Mouse (Mus musculus): ENCODE data around the gene Leng8. TPM values are rescaled to one million over a fixed set of nuclear protein-coding genes. Genes with fewer than 3 reads are reported as not detected.
A peak's percentile ranks its signal among the peaks of the same experiment; 100 is the strongest.

Gene Leng8
- polyA plus RNA-seq, 1 experiment: 225 TPM

DNA sequence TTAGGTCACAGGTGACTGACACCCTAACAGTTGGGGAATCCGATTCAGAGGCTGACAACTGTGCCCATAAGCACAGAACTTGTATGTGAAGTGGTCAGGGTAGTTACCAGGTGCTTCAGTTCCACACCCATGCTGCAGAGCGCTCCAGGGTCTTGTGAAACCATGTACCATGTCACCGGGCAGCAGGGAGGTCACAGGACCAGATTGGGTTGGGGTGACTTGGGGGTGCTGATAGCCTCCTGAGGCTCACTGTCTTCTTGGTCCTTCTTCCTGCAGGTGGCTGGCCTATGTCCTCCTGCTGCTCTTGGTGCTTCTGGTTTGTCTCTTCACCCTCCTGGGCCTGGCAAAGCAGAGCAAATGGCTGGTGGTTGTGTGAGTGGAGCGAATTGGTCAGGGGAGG lies 8.9 kb upstream of the Leng8 start:
- Histone ChIP-seq H3K27ac (ENCODE audit: insufficient read depth, low read depth, low read length) (no peak overlapping the region), H3K27me3 (replicated peaks; ENCODE audit: control insufficient read depth, insufficient read depth, low read length) (no peaks in the 10 kb centered on the region), H3K4me3 (ENCODE audit: insufficient read depth, low read depth, low read length) (no peak overlapping the region), H3K4me1 (ENCODE audit: control insufficient read depth, insufficient read depth, low read length) (no peaks in the 10 kb centered on the region), H3K36me3 (ENCODE audit: control insufficient read depth, insufficient read depth, low read length) (no peaks in the 10 kb centered on the region)
- no peak for DNase-seq
- WGBS: 93% methylated on average over 4 of the region's 4 CpGs
- TF ChIP-seq POLR2A (IDR thresholded peaks at IDR 0.05; ENCODE audit: low read depth, low read length) (no peak), CTCF (conservative IDR thresholded peaks at IDR 0.05; ENCODE audit: insufficient read depth, insufficient read length, low read depth, low read length) (no peak)

DNA sequence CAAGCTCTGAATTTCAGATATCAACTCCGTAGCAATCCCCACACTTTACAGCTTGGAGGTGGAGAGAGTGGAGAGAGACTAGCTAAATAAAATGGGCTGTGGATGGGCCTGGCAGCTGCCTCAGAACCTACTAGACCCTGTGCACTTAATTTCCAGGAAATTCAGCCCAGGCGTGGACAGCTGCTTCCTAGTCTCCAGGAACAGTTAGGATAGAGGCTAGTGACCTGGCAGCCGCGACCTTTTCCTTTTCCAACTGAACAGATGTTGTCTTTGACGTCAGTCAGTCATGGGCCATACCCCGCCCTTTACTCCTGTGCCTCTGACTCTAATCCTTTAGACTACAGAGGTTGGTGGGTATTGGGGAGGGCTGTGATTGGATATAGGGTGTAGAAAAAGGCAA lies 8.0 kb upstream of the Leng8 start:
- Histone ChIP-seq H3K4me3 (ENCODE audit: insufficient read depth, low read depth, low read length) (no peak overlapping the region), H3K27me3 (replicated peaks; ENCODE audit: control insufficient read depth, insufficient read depth, low read length) (no peaks in the 10 kb centered on the region), H3K27ac (ENCODE audit: insufficient read depth, low read depth, low read length) (no peak overlapping the region), H3K4me1 (ENCODE audit: control insufficient read depth, insufficient read depth, low read length) (no peaks in the 10 kb centered on the region), H3K36me3 (ENCODE audit: control insufficient read depth, insufficient read depth, low read length) (no peaks in the 10 kb centered on the region)
- WGBS: 51% methylated on average over 6 of the region's 6 CpGs
- TF ChIP-seq CTCF (conservative IDR thresholded peaks at IDR 0.05; ENCODE audit: insufficient read depth, insufficient read length, low read depth, low read length): no peak
- no peak for TF ChIP-seq POLR2A (IDR thresholded peaks at IDR 0.05; ENCODE audit: low read depth, low read length)
- DNase-seq: no peak

DNA sequence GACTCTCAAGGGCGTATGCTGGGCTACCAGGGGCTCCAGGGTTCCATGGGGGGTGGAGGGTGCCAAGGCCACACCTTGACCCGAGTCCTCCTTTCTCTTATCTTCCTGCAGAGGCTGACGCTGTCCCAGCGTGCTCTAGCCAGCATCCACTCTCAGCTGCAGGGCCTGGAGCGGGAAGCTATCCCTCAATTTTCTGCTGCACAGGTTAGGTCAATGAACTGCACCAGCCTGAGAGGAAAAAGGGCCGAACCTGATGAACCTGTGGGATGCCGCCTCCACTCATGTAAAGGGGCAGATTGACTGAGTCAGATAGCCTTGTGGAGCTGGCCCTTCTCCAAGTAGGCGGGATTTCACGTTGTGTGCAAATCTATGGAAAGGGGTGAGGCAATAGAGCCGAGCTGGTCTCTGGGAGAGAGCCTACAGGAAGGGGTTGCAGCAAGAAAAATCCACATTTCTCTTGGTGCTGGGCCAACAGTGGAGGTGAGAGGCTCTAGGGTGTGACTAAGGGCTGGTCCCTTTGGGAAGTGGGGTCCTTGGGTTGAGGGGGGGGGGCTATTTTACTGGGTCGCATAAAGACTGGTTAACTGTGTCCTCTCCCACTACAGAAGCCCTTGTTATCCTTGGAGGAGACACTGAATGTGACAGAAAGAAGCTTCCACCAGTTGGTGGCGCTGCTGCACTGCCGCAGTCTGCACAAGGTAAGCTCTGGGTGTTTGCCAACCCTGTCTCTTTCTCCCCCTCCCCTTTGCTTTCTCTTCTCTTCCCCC lies 6.0 kb upstream of the Leng8 start:
- Histone ChIP-seq H3K4me3 (ENCODE audit: insufficient read depth, low read depth, low read length) (no peak overlapping the region), H3K27ac (ENCODE audit: insufficient read depth, low read depth, low read length) (no peak overlapping the region), H3K36me3 (ENCODE audit: control insufficient read depth, insufficient read depth, low read length) (no peaks in the 10 kb centered on the region), H3K4me1 (ENCODE audit: control insufficient read depth, insufficient read depth, low read length) (no peaks in the 10 kb centered on the region), H3K27me3 (replicated peaks; ENCODE audit: control insufficient read depth, insufficient read depth, low read length) (no peaks in the 10 kb centered on the region)
- DNase-seq: peak; percentile 81
- WGBS: 35% methylated on average over 13 of the region's 13 CpGs
- peak; percentile 98 for TF ChIP-seq CTCF (conservative IDR thresholded peaks at IDR 0.05; ENCODE audit: insufficient read depth, insufficient read length, low read depth, low read length)
- TF ChIP-seq POLR2A (IDR thresholded peaks at IDR 0.05; ENCODE audit: low read depth, low read length): no peak

DNA sequence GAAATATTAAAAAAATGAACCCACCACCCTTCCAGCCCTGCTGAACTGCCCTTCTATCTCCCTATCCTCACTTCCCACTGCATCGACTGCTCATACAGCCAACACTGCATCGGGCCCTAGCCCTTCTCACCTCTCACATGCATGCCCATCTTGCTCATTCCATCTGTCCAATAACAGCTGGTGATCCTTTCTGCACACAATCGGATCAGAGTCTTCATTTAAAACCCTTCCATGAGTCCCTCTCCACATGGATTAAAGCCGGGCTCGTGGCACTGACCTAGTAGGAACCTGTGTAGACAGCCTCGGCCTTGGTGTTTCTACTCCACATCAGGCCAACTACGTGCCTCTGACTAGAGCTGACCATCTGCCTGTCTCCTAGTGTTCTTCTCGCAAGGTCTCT lies 4.9 kb upstream of the Leng8 start:
- H3K27ac ChIP-seq (ENCODE audit: insufficient read depth, low read depth, low read length): no peak overlapping the region
- TF ChIP-seq CTCF (conservative IDR thresholded peaks at IDR 0.05; ENCODE audit: insufficient read depth, insufficient read length, low read depth, low read length): no peak
- no peak for TF ChIP-seq POLR2A (IDR thresholded peaks at IDR 0.05; ENCODE audit: low read depth, low read length)
- 89% methylated on average over 8 of the region's 8 CpGs for WGBS
- no peak for DNase-seq
- H3K27me3 ChIP-seq (replicated peaks; ENCODE audit: control insufficient read depth, insufficient read depth, low read length): no peaks in the 10 kb centered on the region
- H3K4me3 ChIP-seq (ENCODE audit: insufficient read depth, low read depth, low read length): no peak overlapping the region
- H3K4me1 ChIP-seq (ENCODE audit: control insufficient read depth, insufficient read depth, low read length): no peaks in the 10 kb centered on the region
- no peaks in the 10 kb centered on the region for H3K36me3 ChIP-seq (ENCODE audit: control insufficient read depth, insufficient read depth, low read length)

DNA sequence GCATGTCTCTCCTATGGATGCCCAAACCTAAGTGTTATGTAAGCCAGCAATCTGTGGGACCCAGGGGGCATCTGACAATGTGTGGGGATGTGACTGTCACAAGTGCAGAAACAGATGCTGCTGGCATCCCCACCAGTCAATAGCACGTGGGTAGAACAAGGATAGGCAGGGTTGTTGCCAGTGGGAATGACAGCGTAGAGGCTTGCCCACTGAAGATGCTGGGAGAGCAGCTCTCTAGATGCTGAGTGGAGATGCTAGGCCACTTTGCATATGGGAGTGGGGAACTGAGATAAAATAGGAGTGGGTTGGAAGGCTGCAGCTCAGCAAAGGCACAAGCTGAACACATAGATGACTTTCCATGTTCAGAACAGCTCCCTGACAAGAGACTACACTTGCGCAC lies 4.3 kb upstream of the Leng8 start:
- Histone ChIP-seq H3K4me3 (ENCODE audit: insufficient read depth, low read depth, low read length) (no peak overlapping the region), H3K27ac (ENCODE audit: insufficient read depth, low read depth, low read length) (no peak overlapping the region), H3K4me1 (ENCODE audit: control insufficient read depth, insufficient read depth, low read length) (no peaks in the 10 kb centered on the region), H3K27me3 (replicated peaks; ENCODE audit: control insufficient read depth, insufficient read depth, low read length) (no peaks in the 10 kb centered on the region), H3K36me3 (ENCODE audit: control insufficient read depth, insufficient read depth, low read length) (no peaks in the 10 kb centered on the region)
- TF ChIP-seq CTCF (conservative IDR thresholded peaks at IDR 0.05; ENCODE audit: insufficient read depth, insufficient read length, low read depth, low read length): no peak
- no peak for TF ChIP-seq POLR2A (IDR thresholded peaks at IDR 0.05; ENCODE audit: low read depth, low read length)
- 94% methylated on average over 3 of the region's 3 CpGs for WGBS
- no peak for DNase-seq

DNA sequence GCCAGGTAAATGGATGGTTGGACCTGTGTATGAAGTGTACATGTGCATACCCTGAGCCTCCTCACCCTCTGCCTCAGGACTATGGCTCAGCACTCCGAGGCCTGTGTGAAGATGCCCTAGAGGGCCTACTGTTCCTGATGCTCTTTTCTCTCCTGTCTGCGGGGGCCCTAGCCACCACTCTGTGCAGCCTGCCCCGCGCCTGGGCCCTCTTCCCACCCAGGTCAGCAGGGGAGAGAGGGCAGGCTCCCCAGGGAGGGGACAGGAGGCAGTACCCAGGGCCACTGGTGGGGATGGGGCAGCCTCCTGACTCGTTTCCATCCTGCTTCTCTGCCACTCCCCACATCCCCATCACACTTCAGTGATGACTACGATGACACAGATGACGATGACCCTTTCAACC lies 3.8 kb upstream of the Leng8 start:
- Histone ChIP-seq H3K27ac (ENCODE audit: insufficient read depth, low read depth, low read length) (no peak overlapping the region), H3K4me3 (ENCODE audit: insufficient read depth, low read depth, low read length) (no peak overlapping the region), H3K27me3 (replicated peaks; ENCODE audit: control insufficient read depth, insufficient read depth, low read length) (no peaks in the 10 kb centered on the region), H3K36me3 (ENCODE audit: control insufficient read depth, insufficient read depth, low read length) (no peaks in the 10 kb centered on the region), H3K4me1 (ENCODE audit: control insufficient read depth, insufficient read depth, low read length) (no peaks in the 10 kb centered on the region)
- DNase-seq: no peak
- TF ChIP-seq CTCF (conservative IDR thresholded peaks at IDR 0.05; ENCODE audit: insufficient read depth, insufficient read length, low read depth, low read length) (no peak), POLR2A (IDR thresholded peaks at IDR 0.05; ENCODE audit: low read depth, low read length) (no peak)
- 84% methylated on average over 7 of the region's 7 CpGs for WGBS

DNA sequence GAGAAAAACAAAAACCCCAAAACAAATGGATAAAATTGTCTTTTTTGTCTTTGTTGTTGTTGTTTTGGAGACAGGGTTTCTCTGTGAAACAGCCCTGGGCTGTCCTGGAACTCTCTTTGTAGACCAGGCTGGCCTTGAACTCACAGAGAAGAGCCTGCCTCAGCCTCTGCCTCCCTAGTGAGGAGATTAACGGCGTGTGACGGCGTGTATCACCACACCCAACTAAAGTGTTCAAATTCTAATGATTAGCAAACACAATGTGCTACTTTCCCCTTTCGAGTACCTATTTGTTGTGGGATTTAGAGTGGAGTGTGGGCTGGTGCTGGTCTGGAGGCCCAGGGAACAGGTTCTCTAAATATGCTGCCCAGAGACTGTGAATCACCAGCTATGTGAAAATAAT lies 1.9 kb upstream of the Leng8 start:
- Histone ChIP-seq H3K4me1 (ENCODE audit: control insufficient read depth, insufficient read depth, low read length) (no peaks in the 10 kb centered on the region), H3K36me3 (ENCODE audit: control insufficient read depth, insufficient read depth, low read length) (peaks cover 3% of the 10 kb centered on the region), H3K27me3 (replicated peaks; ENCODE audit: control insufficient read depth, insufficient read depth, low read length) (no peaks in the 10 kb centered on the region), H3K27ac (ENCODE audit: insufficient read depth, low read depth, low read length) (no peak overlapping the region), H3K4me3 (ENCODE audit: insufficient read depth, low read depth, low read length) (no peak overlapping the region)
- TF ChIP-seq CTCF (conservative IDR thresholded peaks at IDR 0.05; ENCODE audit: insufficient read depth, insufficient read length, low read depth, low read length) (no peak), POLR2A (IDR thresholded peaks at IDR 0.05; ENCODE audit: low read depth, low read length) (no peak)
- DNase-seq: no peak
- 79% methylated on average over 5 of the region's 5 CpGs for WGBS

Data from kidney, adult 2 months (tissue).